Mouse (Mus musculus): ENCODE data around the gene Dnmt3a.

Dnmt3a gene

DNA sequence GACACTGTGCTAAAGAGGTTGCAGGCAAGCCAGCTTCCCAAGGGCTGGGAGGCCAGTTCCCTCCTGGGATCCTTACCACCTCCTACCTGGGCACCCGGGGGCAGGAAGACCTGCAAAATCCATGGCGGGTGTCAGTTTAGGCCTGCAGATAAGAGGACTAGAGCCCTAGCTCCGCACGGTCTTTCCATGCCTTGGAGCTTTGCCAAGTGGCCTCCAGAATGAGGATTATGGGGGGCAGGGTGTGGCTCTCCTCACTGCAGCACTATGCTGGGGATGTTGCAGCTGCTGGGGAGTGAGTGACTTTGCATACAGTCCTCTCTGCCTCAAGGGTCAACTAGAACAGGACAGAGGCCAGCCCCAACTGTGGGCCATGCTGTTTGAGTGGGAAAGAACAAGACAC lies 14.1 kb downstream of the Dnmt3a start:
- DNase-seq (ENCODE audit: low spot score), result no peak

- no peak for DNase-seq (ENCODE audit: low spot score)
Observed at GRCm38 (mm10) chr12:3823408-3823807, 17.6 kb downstream of the Dnmt3a start.

GRCm38 (mm10) chr12:3824906-3825713 lies 19.3 kb downstream of the Dnmt3a start:
- DNase-seq (ENCODE audit: low spot score), result no peak

- DNase-seq (ENCODE audit: low spot score), result no peak
Observed at GRCm38 (mm10) chr12:3825714-3826080, 19.9 kb downstream of the Dnmt3a start.

GRCm38 (mm10) chr12:3827771-3828170 lies 22.0 kb downstream of the Dnmt3a start:
- DNase-seq (ENCODE audit: low spot score), result no peak

GRCm38 (mm10) chr12:3833059-3833760 lies 27.4 kb downstream of the Dnmt3a start:
- no peak for DNase-seq (ENCODE audit: low spot score)

DNA sequence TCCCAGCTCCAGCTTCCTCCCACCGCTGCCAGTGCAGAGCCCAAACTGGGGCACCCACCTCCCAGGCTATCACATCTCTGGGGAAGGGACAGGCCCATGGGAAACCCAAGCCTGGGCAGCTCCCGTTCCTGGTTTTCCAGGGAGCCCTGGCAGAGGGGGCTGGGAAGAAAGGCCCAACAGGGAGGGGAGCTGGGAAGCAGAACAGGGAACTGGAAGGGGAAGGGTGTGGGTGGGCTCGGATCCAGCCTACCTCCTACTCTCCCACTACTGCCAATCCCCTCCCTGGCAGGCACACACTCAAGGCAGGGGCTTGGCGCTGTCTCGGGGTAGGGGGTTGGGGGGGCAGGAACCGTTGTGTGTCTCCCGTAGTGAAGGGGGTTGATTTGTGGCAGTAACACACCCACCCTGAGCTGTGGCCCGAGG lies 28.1 kb downstream of the Dnmt3a start:
- DNase-seq (ENCODE audit: low spot score), result peak; percentile 60

DNA sequence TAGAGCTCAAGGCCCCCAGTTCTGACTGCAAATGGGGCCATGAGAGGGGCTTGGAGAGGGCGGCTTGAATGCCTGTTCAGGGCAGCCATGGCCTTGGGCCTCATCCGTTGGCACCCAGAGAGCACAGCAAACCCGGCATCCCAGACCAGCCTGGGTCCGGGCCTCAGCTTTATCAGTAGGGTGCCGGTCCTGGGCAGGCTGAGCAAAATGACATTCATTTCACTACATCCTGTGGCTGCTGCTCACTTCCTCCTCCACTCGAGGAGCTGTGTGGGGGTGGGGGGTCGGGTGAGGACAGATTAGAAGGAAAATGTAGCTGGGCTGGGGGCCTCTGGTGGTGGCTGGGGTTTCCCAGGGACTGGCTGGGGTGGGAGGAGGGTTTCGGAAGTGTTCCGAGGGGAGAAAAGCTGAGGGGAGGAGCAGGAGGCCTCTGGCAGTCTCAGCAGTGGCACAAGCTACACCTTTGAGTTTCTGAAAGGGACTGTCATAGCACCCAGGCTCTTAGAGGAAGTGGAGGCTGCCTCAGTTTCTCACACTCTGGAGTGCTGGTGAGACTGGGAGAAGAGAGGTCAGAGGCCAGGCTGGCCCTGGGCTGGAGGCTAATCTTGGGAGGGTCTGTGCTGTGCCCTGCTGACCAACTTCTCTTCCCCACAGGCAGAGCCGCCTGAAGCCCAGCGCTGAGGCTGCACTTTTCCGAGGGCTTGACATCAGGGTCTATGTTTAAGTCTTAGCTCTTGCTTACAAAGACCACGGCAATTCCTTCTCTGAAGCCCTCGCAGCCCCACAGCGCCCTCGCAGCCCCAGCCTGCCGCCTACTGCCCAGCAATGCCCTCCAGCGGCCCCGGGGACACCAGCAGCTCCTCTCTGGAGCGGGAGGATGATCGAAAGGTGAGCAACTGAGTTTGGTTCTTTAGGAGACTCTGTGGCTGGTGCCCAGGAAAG lies 28.8 kb downstream of the Dnmt3a start:
- no peak for DNase-seq (ENCODE audit: low spot score)

GRCm38 (mm10) chr12:3835576-3835975 lies 29.8 kb downstream of the Dnmt3a start:
- no peak for DNase-seq (ENCODE audit: low spot score)

- no peak for DNase-seq (ENCODE audit: low spot score)
Observed at GRCm38 (mm10) chr12:3837081-3837832, 31.4 kb downstream of the Dnmt3a start.

DNA sequence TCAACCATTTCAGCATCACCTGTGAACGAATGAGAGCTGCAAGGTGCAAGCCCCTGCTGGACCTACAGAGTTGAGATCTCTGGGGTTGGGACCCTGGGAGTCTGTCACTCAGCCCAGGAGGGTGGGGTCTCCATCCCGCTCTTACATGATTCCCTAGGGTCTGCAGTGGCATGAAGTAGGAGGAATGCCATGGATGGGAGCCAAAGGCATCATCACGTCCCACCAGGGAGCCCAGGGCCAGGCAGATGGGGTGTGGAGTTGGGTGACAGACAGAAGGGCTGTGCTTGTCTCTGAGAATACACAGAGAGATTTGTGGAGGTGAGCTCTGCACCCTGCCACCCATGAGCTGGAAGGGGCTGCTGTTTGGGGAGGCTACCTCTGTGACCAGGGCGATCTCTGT lies 32.2 kb downstream of the Dnmt3a start:
- DNase-seq (ENCODE audit: low spot score), result no peak

- DNase-seq (ENCODE audit: low spot score), result no peak
Observed at GRCm38 (mm10) chr12:3839662-3840061, 33.9 kb downstream of the Dnmt3a start.

- no peak for DNase-seq (ENCODE audit: low spot score)
Observed at GRCm38 (mm10) chr12:3841121-3841520, 35.3 kb downstream of the Dnmt3a start.

DNA sequence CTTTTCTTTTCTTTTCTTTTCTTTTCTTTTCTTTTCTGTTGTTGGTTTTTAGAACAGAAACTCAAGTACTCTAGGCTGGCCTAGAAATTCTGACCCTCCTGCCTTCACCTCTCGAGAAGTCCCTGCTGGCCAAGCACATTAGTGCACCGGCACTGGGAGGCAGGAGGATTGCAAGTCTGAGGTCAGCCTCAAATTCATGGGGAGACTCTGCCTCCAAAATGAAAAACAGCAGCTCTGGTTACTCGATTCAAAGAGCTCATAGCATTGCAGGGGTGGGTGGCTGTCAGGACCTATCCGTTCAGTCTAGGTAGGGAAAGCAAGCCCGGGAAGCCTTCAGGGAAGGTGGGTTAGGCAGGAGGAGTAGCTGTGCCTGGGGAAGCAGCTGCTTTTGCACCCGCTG lies 37.0 kb downstream of the Dnmt3a start:
- DNase-seq (ENCODE audit: low spot score), result no peak

- DNase-seq (ENCODE audit: low spot score), result no peak
Observed at GRCm38 (mm10) chr12:3843371-3843861, 37.6 kb downstream of the Dnmt3a start.

- no peak for DNase-seq (ENCODE audit: low spot score)
Observed at GRCm38 (mm10) chr12:3843918-3844317, 38.1 kb downstream of the Dnmt3a start.

DNA sequence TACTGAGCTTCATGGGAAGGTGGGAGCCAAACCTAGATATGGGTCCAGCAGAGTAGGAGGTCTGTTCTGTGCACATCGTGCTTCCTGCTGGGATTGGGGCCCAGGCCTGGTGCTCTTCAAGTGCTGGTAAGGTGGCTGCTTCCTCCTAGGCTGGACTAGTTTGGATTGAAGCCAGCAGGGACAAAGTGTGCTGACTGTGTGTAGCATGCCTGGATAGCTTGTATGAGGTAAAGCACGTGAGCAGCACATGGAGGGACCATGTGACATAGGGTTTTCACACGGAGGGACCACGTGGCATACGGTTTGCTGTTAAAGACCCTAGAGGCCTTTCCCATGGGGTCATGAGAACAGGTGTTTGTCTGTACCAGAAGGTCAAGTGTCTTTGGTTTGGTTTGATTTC lies 38.5 kb downstream of the Dnmt3a start:
- no peak for DNase-seq (ENCODE audit: low spot score)

GRCm38 (mm10) chr12:3849481-3849880 lies 43.7 kb downstream of the Dnmt3a start:
- no peak for DNase-seq (ENCODE audit: low spot score)

DNA sequence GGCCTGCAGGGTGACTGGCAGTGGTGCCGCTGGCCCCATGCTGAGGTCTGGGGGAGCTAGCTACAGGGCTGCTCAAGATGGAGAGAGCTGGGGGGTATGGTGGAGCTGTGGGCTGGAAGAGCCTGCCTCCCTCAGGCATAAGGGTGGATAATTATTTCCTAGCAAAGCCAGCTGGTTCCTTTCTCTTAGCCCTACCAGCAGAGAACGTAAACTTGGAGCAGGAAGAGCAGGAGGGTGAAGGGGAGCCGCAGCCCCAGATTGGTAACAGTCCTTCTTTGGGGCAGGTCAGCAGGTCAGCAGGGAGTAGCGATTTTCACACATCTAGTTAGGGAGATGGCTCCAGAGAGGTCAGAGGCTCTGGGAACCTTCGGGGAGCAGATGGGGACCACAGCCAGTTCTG lies 44.4 kb downstream of the Dnmt3a start:
- DNase-seq (ENCODE audit: low spot score), result no peak

DNA sequence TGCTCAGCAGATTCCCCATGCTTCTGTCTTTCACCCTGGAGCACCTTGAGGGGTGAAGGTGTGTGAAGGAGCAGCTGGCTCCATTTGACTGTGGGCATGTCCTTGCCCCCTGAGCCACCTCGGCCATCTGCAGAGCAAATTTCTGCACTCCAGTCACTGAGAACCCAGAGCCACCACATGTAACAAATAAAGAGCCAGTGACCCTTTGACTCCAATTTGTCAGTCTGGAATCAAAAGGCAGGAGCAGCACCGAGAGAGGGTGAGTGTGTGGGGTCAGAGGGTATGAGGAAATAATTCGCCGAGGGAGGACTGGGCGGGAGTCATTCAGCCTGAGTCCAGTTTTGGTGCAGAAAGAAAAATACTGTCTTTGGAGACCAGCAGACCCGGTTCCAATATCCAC lies 44.9 kb downstream of the Dnmt3a start:
- DNase-seq (ENCODE audit: low spot score), result no peak

DNA sequence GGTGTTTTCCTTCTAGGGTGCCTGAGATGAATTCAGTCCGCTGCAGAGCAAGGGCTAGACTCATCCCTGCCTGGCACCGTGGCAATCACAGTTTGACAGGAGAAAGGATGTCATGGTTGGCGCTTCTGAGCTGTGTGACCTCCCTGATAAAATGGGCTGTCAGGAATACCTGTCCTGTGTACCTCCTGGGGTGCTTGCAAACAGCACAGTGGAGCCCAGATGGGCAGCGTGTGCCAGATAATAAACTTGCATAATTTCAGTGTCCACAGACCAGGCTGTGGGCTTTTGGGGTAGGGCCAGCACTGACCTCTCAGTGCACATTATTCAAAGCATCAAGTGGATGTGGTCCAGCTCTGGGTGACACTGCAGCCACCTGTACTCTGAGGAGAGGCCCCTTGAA lies 45.4 kb downstream of the Dnmt3a start:
- no peak for DNase-seq (ENCODE audit: low spot score)

GRCm38 (mm10) chr12:3852521-3852920 lies 46.7 kb downstream of the Dnmt3a start:
- no peak for DNase-seq (ENCODE audit: low spot score)
